Mouse (Mus musculus): ENCODE results near the gene Lpar3. TPM values are rescaled to one million over a fixed set of nuclear protein-coding genes. Genes with fewer than 3 reads are reported as not detected.

Lpar3 gene
- total and polyA plus RNA-seq, 3 experiments, result 0.10 to 0.68 (median 0.32) TPM

DNA sequence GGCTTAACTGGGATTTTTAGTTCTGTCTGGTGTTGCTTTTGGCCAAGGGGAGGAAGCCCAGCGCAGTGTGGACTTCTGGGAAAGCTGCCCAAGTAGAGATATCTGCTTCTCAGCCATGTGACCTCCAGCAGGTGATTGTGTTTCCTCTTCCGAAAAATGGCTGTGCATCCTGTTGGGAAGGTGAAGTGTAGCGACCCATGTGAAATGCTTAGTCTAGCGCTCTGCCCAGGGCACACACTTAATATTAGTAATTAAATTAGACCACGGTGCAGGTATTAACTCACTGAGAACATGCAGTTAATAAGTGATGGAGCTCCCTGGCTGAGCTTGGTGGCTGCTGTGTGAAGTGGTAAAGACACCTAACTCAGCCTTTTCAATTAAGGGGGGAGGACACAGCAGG is 16.9 kb downstream of the Lpar3 start:
- Histone ChIP-seq H3K4me1 (ENCODE audit: control insufficient read depth, insufficient read depth, low read length) (no peaks in the 10 kb centered on the region), H3K79me2 (replicated peaks; ENCODE audit: control insufficient read depth, insufficient read depth, low read length) (no peaks in the 10 kb centered on the region), H3K36me3 (ENCODE audit: control insufficient read depth, insufficient read depth, low read length) (no peaks in the 10 kb centered on the region), H3K27ac (no peak overlapping the region), H3K4me3 (no peak overlapping the region), H3K27me3 (ENCODE audit: control insufficient read depth, insufficient read depth, low read length) (no peaks in the 10 kb centered on the region), H3K9ac (ENCODE audit: low read depth, low read length) (no peak overlapping the region)
- WGBS, result 72% methylated on average over 5 of the region's 5 CpGs
- DNase-seq, result no peak
- intact Hi-C loops (cut with DNase I), result no loop called here
- no peak for TF ChIP-seq EP300 (IDR thresholded peaks at IDR 0.05; ENCODE audit: insufficient read depth, low read depth, low read length)
- TF ChIP-seq CTCF (IDR thresholded peaks at IDR 0.05), result no peak
- no peak for TF ChIP-seq POLR2A (IDR thresholded peaks at IDR 0.05; ENCODE audit: insufficient read depth, low read depth, low read length)

GRCm38 (mm10) chr3:146244630-146245029 is 23.9 kb downstream of the Lpar3 start:
- no peak for DNase-seq
- Histone ChIP-seq H3K27ac (no peak overlapping the region), H3K27me3 (ENCODE audit: control insufficient read depth, insufficient read depth, low read length) (no peaks in the 10 kb centered on the region), H3K4me3 (no peak overlapping the region), H3K79me2 (replicated peaks; ENCODE audit: control insufficient read depth, insufficient read depth, low read length) (no peaks in the 10 kb centered on the region), H3K36me3 (ENCODE audit: control insufficient read depth, insufficient read depth, low read length) (no peaks in the 10 kb centered on the region), H3K9ac (ENCODE audit: low read depth, low read length) (no peak overlapping the region), H3K4me1 (ENCODE audit: control insufficient read depth, insufficient read depth, low read length) (no peaks in the 10 kb centered on the region)
- intact Hi-C loops (cut with DNase I), result no loop called here
- no peak for TF ChIP-seq CTCF (IDR thresholded peaks at IDR 0.05)
- TF ChIP-seq POLR2A (IDR thresholded peaks at IDR 0.05; ENCODE audit: insufficient read depth, low read depth, low read length), result no peak
- TF ChIP-seq EP300 (IDR thresholded peaks at IDR 0.05; ENCODE audit: insufficient read depth, low read depth, low read length), result no peak
- WGBS, result 63% methylated on average over 1 of the region's 1 CpGs

- DNase-seq, result no peak
Observed at GRCm38 (mm10) chr3:146246557-146246956, 25.8 kb downstream of the Lpar3 start.

DNA sequence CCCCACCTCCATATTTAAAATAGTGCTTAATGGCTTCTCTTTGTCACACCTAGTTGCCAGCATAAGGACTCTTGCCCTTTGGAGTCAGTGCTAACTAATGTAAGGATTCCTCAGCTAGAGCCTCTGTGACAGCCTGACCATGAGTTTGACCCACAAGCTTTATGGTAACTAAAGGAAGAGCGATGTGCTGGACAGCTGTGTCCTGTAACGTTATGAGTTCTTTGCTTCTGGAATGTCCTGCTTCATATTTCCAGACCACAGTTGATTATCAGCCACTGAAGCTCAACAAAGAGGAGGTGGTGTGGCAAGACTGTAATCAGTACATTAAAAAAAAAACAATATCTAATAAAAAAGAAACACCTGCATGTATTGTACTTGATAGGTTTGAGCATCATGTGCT is 26.2 kb downstream of the Lpar3 start:
- no peak overlapping the region for H3K27ac ChIP-seq
- DNase-seq, result no peak
- no peaks in the 10 kb centered on the region for H3K36me3 ChIP-seq (ENCODE audit: control insufficient read depth, insufficient read depth, low read length)
- no peaks in the 10 kb centered on the region for H3K79me2 ChIP-seq (replicated peaks; ENCODE audit: control insufficient read depth, insufficient read depth, low read length)
- no peaks in the 10 kb centered on the region for H3K4me1 ChIP-seq (ENCODE audit: control insufficient read depth, insufficient read depth, low read length)
- H3K9ac ChIP-seq (ENCODE audit: low read depth, low read length), result no peak overlapping the region
- WGBS, result 64% methylated on average over 2 of the region's 2 CpGs
- no peak for TF ChIP-seq POLR2A (IDR thresholded peaks at IDR 0.05; ENCODE audit: insufficient read depth, low read depth, low read length)
- TF ChIP-seq EP300 (IDR thresholded peaks at IDR 0.05; ENCODE audit: insufficient read depth, low read depth, low read length), result no peak
- no peak for TF ChIP-seq CTCF (IDR thresholded peaks at IDR 0.05)
- no peaks in the 10 kb centered on the region for H3K27me3 ChIP-seq (ENCODE audit: control insufficient read depth, insufficient read depth, low read length)
- intact Hi-C loops (cut with DNase I), result no loop called here
- no peak overlapping the region for H3K4me3 ChIP-seq

More at GRCm38 (mm10) chr3:146246557-146246956, 25.8 kb downstream of the Lpar3 start:
- no peak overlapping the region for H3K9ac ChIP-seq (ENCODE audit: low read depth, low read length)
- no peak overlapping the region for H3K4me3 ChIP-seq
- H3K36me3 ChIP-seq (ENCODE audit: control insufficient read depth, insufficient read depth, low read length), result no peaks in the 10 kb centered on the region
- H3K27ac ChIP-seq, result no peak overlapping the region
- H3K27me3 ChIP-seq (ENCODE audit: control insufficient read depth, insufficient read depth, low read length), result no peaks in the 10 kb centered on the region
- 71% methylated on average over 8 of the region's 8 CpGs for WGBS
- H3K79me2 ChIP-seq (replicated peaks; ENCODE audit: control insufficient read depth, insufficient read depth, low read length), result no peaks in the 10 kb centered on the region
- intact Hi-C loops (cut with DNase I), result no loop called here
- no peak for TF ChIP-seq POLR2A (IDR thresholded peaks at IDR 0.05; ENCODE audit: insufficient read depth, low read depth, low read length)
- no peak for TF ChIP-seq EP300 (IDR thresholded peaks at IDR 0.05; ENCODE audit: insufficient read depth, low read depth, low read length)
- TF ChIP-seq CTCF (IDR thresholded peaks at IDR 0.05), result no peak
- H3K4me1 ChIP-seq (ENCODE audit: control insufficient read depth, insufficient read depth, low read length), result no peaks in the 10 kb centered on the region

- intact Hi-C loops (cut with DNase I), result no loop called here
- no peak overlapping the region for H3K4me3 ChIP-seq
- H3K36me3 ChIP-seq (ENCODE audit: control insufficient read depth, insufficient read depth, low read length), result no peaks in the 10 kb centered on the region
- H3K79me2 ChIP-seq (replicated peaks; ENCODE audit: control insufficient read depth, insufficient read depth, low read length), result no peaks in the 10 kb centered on the region
- no peaks in the 10 kb centered on the region for H3K4me1 ChIP-seq (ENCODE audit: control insufficient read depth, insufficient read depth, low read length)
- no peak overlapping the region for H3K9ac ChIP-seq (ENCODE audit: low read depth, low read length)
- H3K27ac ChIP-seq, result no peak overlapping the region
- no peak for DNase-seq
- no peaks in the 10 kb centered on the region for H3K27me3 ChIP-seq (ENCODE audit: control insufficient read depth, insufficient read depth, low read length)
- WGBS, result 68% methylated on average over 8 of the region's 8 CpGs
- TF ChIP-seq POLR2A (IDR thresholded peaks at IDR 0.05; ENCODE audit: insufficient read depth, low read depth, low read length) (no peak), EP300 (IDR thresholded peaks at IDR 0.05; ENCODE audit: insufficient read depth, low read depth, low read length) (no peak), CTCF (IDR thresholded peaks at IDR 0.05) (no peak)
Observed at GRCm38 (mm10) chr3:146249895-146250294, 29.1 kb downstream of the Lpar3 start.

- TF ChIP-seq POLR2A (IDR thresholded peaks at IDR 0.05; ENCODE audit: insufficient read depth, low read depth, low read length), result no peak
- TF ChIP-seq EP300 (IDR thresholded peaks at IDR 0.05; ENCODE audit: insufficient read depth, low read depth, low read length), result no peak
- TF ChIP-seq CTCF (IDR thresholded peaks at IDR 0.05), result no peak
- 81% methylated on average over 6 of the region's 6 CpGs for WGBS
- no peaks in the 10 kb centered on the region for H3K27me3 ChIP-seq (ENCODE audit: control insufficient read depth, insufficient read depth, low read length)
- H3K4me3 ChIP-seq, result no peak overlapping the region
- no peaks in the 10 kb centered on the region for H3K4me1 ChIP-seq (ENCODE audit: control insufficient read depth, insufficient read depth, low read length)
- no peak overlapping the region for H3K9ac ChIP-seq (ENCODE audit: low read depth, low read length)
- intact Hi-C loops (cut with DNase I), result no loop called here
- no peaks in the 10 kb centered on the region for H3K79me2 ChIP-seq (replicated peaks; ENCODE audit: control insufficient read depth, insufficient read depth, low read length)
- DNase-seq, result no peak
- H3K27ac ChIP-seq, result no peak overlapping the region
- H3K36me3 ChIP-seq (ENCODE audit: control insufficient read depth, insufficient read depth, low read length), result no peaks in the 10 kb centered on the region
Observed at GRCm38 (mm10) chr3:146251771-146252170, 31.0 kb downstream of the Lpar3 start.

Measured in heart, adult 2 months (tissue).